Mouse (Mus musculus) small intestine, adult 2 months (tissue): Measurements from ENCODE around the gene Fsd2. TPM values are rescaled to one million over a fixed set of nuclear protein-coding genes. Genes with fewer than 3 reads are reported as not detected.
A peak's percentile ranks its signal among the peaks of the same experiment; 100 is the strongest.

ENCODE experiments used
- H3K27ac ChIP-seq: fragments of 200-500 bp; 2 replicates; pipeline ENCODE4 v1.5.1; 2012; ENCODE audit warnings: low read depth, low read length, control low read depth, inconsistent platforms; ENCODE audit not compliant: insufficient read depth
- H3K27me3 ChIP-seq: fragments of 200-500 bp; 2 replicates; pipeline ENCODE4 v1.6.1; 2012; ENCODE audit warnings: mild to moderate bottlenecking, moderate library complexity, low read length, inconsistent platforms; ENCODE audit not compliant: control insufficient read depth, insufficient read depth
- H3K36me3 ChIP-seq: fragments of 200-500 bp; 2 replicates; pipeline ENCODE4 v1.6.1; 2012; ENCODE audit warnings: mild to moderate bottlenecking, low read length, control low read depth, inconsistent platforms; ENCODE audit not compliant: control insufficient read depth, insufficient read depth
- H3K4me1 ChIP-seq: fragments of 200-500 bp; 2 replicates; pipeline ENCODE4 v1.6.1; 2012; ENCODE audit warnings: low read length, inconsistent platforms, mixed read lengths; ENCODE audit not compliant: control insufficient read depth, insufficient read depth, insufficient read length
- H3K4me3 ChIP-seq: fragments of 200-500 bp; 2 replicates; pipeline ENCODE4 v1.5.1; 2012; ENCODE audit warnings: low read depth, mild to moderate bottlenecking, control low read depth, inconsistent platforms, low read length, moderate library complexity
- CTCF ChIP-seq: fragments of 200-500 bp; IDR thresholded peaks from 2 replicates; pipeline ENCODE4 v1.5.1; 2012; ENCODE audit warnings: low read depth, mild to moderate bottlenecking, control low read depth, inconsistent platforms, low read length, moderate library complexity, mixed read lengths; ENCODE audit not compliant: insufficient replicate concordance, insufficient read length; ENCODE audit errors: extremely low read depth
- POLR2A ChIP-seq: fragments of 200-500 bp; IDR thresholded peaks from 2 replicates; pipeline ENCODE4 v1.6.1; 2012; ENCODE audit warnings: low read depth, mild to moderate bottlenecking, control low read depth, inconsistent platforms, low read length, moderate library complexity
- WGBS: fragments of 180-500 bp; shearing (Covaris S2); methylation state at CpG from one replicate; pipeline ENCODE4 v1.1.7; 2018; 5-methylcytosine and 5-hydroxymethylcytosine counted together
- polyA plus RNA-seq: library from polyadenylated mRNA; depleted of rRNA; stranded (reverse); fragments of >200 nt; gene quantifications from 2 replicates; pipeline ENCODE4 v1.2.3, GENCODE M21; 2012

The Fsd2 gene
- polyA plus RNA-seq, 1 experiment: 0.08 TPM

GRCm38 (mm10) chr7:81523663-81524017, 43.1 kb downstream of the Fsd2 start:
- H3K27me3 ChIP-seq: no peaks in the 10 kb centered on the region
- H3K27ac ChIP-seq: peak overlapping the region; percentile 63
- H3K36me3 ChIP-seq: peaks cover 3% of the 10 kb centered on the region; the same call in 1 of the 2 replicates
- H3K4me3 ChIP-seq: peak overlapping the region; percentile 84
- WGBS: under 1% methylated on average over 13 of the region's 13 CpGs
- H3K4me1 ChIP-seq: peaks cover 5% of the 10 kb centered on the region; the same call in 1 of the 2 replicates
- TF ChIP-seq POLR2A: no peak
- TF ChIP-seq CTCF: no peak

DNA sequence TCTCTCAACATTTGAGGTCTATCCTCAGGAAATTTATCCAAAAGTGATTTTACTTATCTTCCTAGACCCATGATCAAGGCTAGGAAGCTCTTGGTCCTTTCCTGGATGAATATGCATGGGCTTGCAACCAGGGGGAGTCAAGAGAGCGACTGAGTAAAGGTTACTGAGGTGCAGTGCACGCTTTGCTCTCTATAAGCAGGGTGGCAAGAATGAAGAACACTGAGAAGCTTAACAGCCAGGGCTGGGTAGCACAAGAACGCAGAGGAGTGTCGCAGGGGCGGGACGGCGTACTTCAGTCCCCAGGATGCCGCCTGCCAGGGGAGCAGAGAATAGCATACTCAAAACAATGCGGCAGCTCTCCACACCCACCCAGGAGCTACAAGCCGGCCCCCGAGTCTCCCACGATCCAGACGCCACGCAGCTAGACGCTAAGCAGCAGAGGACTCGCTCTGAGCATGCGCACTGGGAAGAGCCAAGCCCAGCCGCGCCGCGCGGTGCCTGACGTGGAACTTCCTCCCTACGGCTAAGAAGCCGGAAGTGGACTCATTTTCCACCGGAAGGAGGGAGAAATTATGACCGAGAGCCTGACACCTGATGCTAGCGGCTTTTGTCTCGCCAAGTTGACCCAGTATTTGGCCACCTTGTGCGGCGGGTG, 43.6 kb downstream of the Fsd2 start:
- peak overlapping the region; percentile 65 for H3K27ac ChIP-seq
- 0 out of 2 replicates have a peak, but pooled peaks cover 2% of the 10 kb centered on the region for H3K36me3 ChIP-seq
- no peaks in the 10 kb centered on the region for H3K27me3 ChIP-seq
- peak overlapping the region; percentile 84 for H3K4me3 ChIP-seq
- TF ChIP-seq CTCF (no peak; the same call in 1 of the 2 replicates), POLR2A (peak; percentile 95)
- under 1% methylated on average over 31 of the region's 31 CpGs for WGBS
- peaks cover 5% of the 10 kb centered on the region; the same call in 1 of the 2 replicates for H3K4me1 ChIP-seq

- H3K36me3 ChIP-seq: no peaks in the 10 kb centered on the region
- no peak overlapping the region for H3K4me3 ChIP-seq
- no peaks in the 10 kb centered on the region; the same call in 1 of the 2 replicates for H3K4me1 ChIP-seq
- WGBS: 52% methylated on average over 6 of the region's 6 CpGs
- no peak overlapping the region for H3K27ac ChIP-seq
- TF ChIP-seq POLR2A (no peak), CTCF (no peak)
- H3K27me3 ChIP-seq: no peaks in the 10 kb centered on the region; the same call in 1 of the 2 replicates
These were observed 50.4 kb downstream of the Fsd2 start for GRCm38 (mm10) chr7:81516154-81517030.

- no peak overlapping the region for H3K27ac ChIP-seq
- no peaks in the 10 kb centered on the region for H3K4me1 ChIP-seq
- H3K27me3 ChIP-seq: no peaks in the 10 kb centered on the region; the same call in 1 of the 2 replicates
- WGBS: 32% methylated on average over 13 of the region's 13 CpGs
- H3K36me3 ChIP-seq: no peaks in the 10 kb centered on the region
- no peak overlapping the region for H3K4me3 ChIP-seq
- no peak for TF ChIP-seq POLR2A
- no peak for TF ChIP-seq CTCF
These were observed 51.7 kb downstream of the Fsd2 start for GRCm38 (mm10) chr7:81514906-81515590.

DNA sequence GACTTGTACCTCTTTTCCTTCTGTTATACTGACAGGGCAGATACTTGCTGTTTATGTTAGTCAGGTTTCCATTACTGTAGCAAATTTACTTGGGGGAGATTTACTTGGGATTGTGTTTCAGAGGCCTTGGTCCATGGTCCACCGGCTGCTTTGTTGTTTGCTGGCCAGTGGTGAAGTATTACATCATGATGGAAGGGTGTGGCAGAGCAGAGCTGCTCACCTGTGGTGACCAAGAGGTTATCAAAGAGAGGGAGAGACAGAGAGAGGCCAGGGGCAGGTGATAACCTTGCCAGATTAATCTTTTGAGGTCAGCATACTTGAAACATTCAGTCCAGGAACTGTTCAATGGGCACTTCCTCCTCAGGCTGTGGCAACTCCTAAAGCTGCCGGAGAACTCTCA, 65.7 kb downstream of the Fsd2 start:
- WGBS: 44% methylated on average over 2 of the region's 2 CpGs
- TF ChIP-seq POLR2A: no peak
- no peak for TF ChIP-seq CTCF

GRCm38 (mm10) chr7:81498181-81498580, 68.6 kb downstream of the Fsd2 start, which contains the start of gene BC048679:
TSS of gene BC048679 (minus strand) at chr7:81498281.
- 43% methylated on average over 7 of the region's 7 CpGs for WGBS
- H3K4me3 ChIP-seq: no peak within 1 kb of the TSS
- no peak within 1 kb of the TSS for H3K27ac ChIP-seq
- H3K36me3 ChIP-seq: no peaks in the 10 kb centered on the region
- 0 out of 2 replicates have a peak, but pooled peaks cover 5% of the 10 kb centered on the region for H3K4me1 ChIP-seq
- TF ChIP-seq POLR2A (no peak), CTCF (no peak)
- H3K27me3 ChIP-seq: no peaks in the 10 kb centered on the region

More for the DNA sequence above, 65.7 kb downstream of the Fsd2 start:
- Histone ChIP-seq H3K27ac (no peak overlapping the region), H3K36me3 (no peaks in the 10 kb centered on the region), H3K4me3 (no peak overlapping the region), H3K4me1 (no peaks in the 10 kb centered on the region), H3K27me3 (no peaks in the 10 kb centered on the region)
